Mouse (Mus musculus): Measurements from ENCODE around the gene Ptpn7.

The Ptpn7 gene

GRCm38 (mm10) chr1:135189186-135189585, 56.7 kb downstream of the Ptpn7 start:
- no peak for DNase-seq

GRCm38 (mm10) chr1:135194335-135194734, 61.8 kb downstream of the Ptpn7 start:
- peak; percentile 36 for DNase-seq

All from cerebellum, adult 11 months (tissue).